Mouse (Mus musculus): ENCODE data around the gene Ndufaf1. TPM values are rescaled to one million over a fixed set of nuclear protein-coding genes. Genes with fewer than 3 reads are reported as not detected.

Ndufaf1 gene
- polyA plus RNA-seq, 1 experiment from 2014 or later = 54.8 TPM

DNA sequence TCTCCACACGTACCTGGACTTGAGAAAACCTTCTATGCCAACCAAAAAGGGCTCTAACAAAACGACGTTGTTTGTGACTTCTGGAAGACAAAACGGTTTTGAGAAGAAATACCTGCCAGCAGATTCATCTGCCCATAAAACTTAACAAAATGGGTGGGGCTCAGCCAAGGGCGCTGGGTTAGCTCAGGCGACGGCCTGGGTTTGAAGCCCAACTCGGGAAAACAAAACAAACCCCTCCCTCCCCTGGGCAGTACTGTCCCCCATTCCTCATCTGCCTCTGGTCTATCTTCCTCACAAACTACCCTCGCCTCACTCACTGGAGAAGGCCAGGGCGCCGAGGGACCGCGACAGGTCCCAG is 44.8 kb downstream of the Ndufaf1 start:
- Histone ChIP-seq H3K4me1 (replicated peaks) (peaks cover 21% of the 10 kb centered on the region), H3K36me3 (no peaks in the 10 kb centered on the region; the same call in 1 of the 2 replicates), H3K9ac (peak overlapping the region; percentile 79), H3K9me3 (replicated peaks) (no peaks in the 10 kb centered on the region), H3K4me3 (peak overlapping the region; percentile 77), H3K4me2 (peak overlapping the region; percentile 77), H3K27me3 (replicated peaks) (no peaks in the 10 kb centered on the region), H3K27ac (ENCODE audit: poor library complexity, severe bottlenecking) (peak overlapping the region; percentile 31; the same call in 1 of the 2 replicates)
- peak; percentile 59 for ATAC-seq (ENCODE audit: insufficient number of reproducible peaks, low FRiP score)
- 1% methylated on average over 13 of the region's 13 CpGs for WGBS

DNA sequence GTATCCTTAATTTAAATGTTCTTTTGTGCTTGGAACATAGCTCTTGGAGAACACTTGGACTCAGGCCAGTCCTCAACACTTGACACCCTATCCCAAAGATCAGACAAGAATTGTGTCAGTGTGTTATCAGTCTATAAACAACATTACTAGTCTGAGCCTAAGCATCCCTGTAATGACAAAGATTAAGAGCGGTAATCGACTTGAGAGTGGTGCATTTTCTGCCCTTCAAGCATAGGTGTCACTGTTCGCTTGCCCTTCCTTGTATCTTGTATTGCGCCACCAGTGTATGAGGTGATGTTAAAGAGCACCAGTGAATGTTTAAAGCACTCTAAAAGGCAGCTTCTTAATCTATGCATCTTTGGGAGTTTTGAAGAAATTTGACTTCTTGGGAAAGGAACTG is 55.6 kb downstream of the Ndufaf1 start:
- Histone ChIP-seq H3K4me1 (replicated peaks) (peaks cover 16% of the 10 kb centered on the region), H3K4me3 (no peak overlapping the region), H3K27me3 (replicated peaks) (no peaks in the 10 kb centered on the region), H3K9me3 (replicated peaks) (no peaks in the 10 kb centered on the region), H3K36me3 (peaks cover 72% of the 10 kb centered on the region), H3K9ac (no peak overlapping the region), H3K27ac (ENCODE audit: poor library complexity, severe bottlenecking) (no peak overlapping the region), H3K4me2 (no peak overlapping the region)
- no peak for ATAC-seq (ENCODE audit: insufficient number of reproducible peaks, low FRiP score)
- WGBS = 90% methylated on average over 4 of the region's 4 CpGs

Other genes with a start within 250 kb of the Ndufaf1 start
- 3.8 and 4.0 TPM in 2 replicates for gene Ino80, start 185.1 kb downstream of the Ndufaf1 start, polyA plus RNA-seq (2016; fragmentation: Nextera tagmentation; extraction: Ambion mirVana)
- 0.22 and 0.36 TPM in 2 replicates for gene Exd1, start 115.2 kb downstream of the Ndufaf1 start, polyA plus RNA-seq (2016; fragmentation: Nextera tagmentation; extraction: Ambion mirVana)
- 47.0 and 47.2 TPM in 2 replicates for gene Chp1, start 115.1 kb downstream of the Ndufaf1 start, polyA plus RNA-seq (2016; fragmentation: Nextera tagmentation; extraction: Ambion mirVana)
- 51.6 and 53.3 TPM in 2 replicates for gene Nusap1, start 44.5 kb downstream of the Ndufaf1 start, polyA plus RNA-seq (2016; fragmentation: Nextera tagmentation; extraction: Ambion mirVana)
- gene Oip5, start 44.4 kb downstream of the Ndufaf1 start, polyA plus RNA-seq (2016; fragmentation: Nextera tagmentation; extraction: Ambion mirVana) = 24.3 and 28.3 TPM in 2 replicates
- gene Rtf1, start 12.2 kb upstream of the Ndufaf1 start, polyA plus RNA-seq (2016; fragmentation: Nextera tagmentation; extraction: Ambion mirVana) = 34.2 and 34.7 TPM in 2 replicates
- 3.0 and 3.1 TPM in 2 replicates for gene Itpka, start 79.5 kb upstream of the Ndufaf1 start, polyA plus RNA-seq (2016; fragmentation: Nextera tagmentation; extraction: Ambion mirVana)
- 0.13 and 0.17 TPM in 2 replicates for gene Ltk, start 97.6 kb upstream of the Ndufaf1 start, polyA plus RNA-seq (2016; fragmentation: Nextera tagmentation; extraction: Ambion mirVana)
- 22.8 and 23.9 TPM in 2 replicates for gene Rpap1, start 124.7 kb upstream of the Ndufaf1 start, polyA plus RNA-seq (2016; fragmentation: Nextera tagmentation; extraction: Ambion mirVana)
- 9.2 and 10.7 TPM in 2 replicates for gene Tyro3, start 134.9 kb upstream of the Ndufaf1 start, polyA plus RNA-seq (2016; fragmentation: Nextera tagmentation; extraction: Ambion mirVana)
- gene Mga, start 234.4 kb upstream of the Ndufaf1 start, polyA plus RNA-seq (2016; fragmentation: Nextera tagmentation; extraction: Ambion mirVana) = 27.6 and 29.0 TPM in 2 replicates

All from heart, embryonic 12.5 days (tissue).